Mouse (Mus musculus) macrophage (primary cell): Measurements from ENCODE around the gene Hnrnpl. TPM values are rescaled to one million over a fixed set of nuclear protein-coding genes. Genes with fewer than 3 reads are reported as not detected.

Experiments
- H3K27ac ChIP-seq: fragments of 350-480 bp; formaldehyde crosslinking; 2 replicates; pipeline ENCODE4 v1.9.0; 2021
- H3K36me3 ChIP-seq: fragments of 350-480 bp; formaldehyde crosslinking; 2 replicates; pipeline ENCODE4 v1.9.0; 2021; ENCODE audit errors: inconsistent target
- H3K4me3 ChIP-seq: fragments of 350-480 bp; formaldehyde crosslinking; 2 replicates; pipeline ENCODE4 v1.9.0; 2021; ENCODE audit errors: inconsistent target
- H3K79me2 ChIP-seq: fragments of 350-480 bp; formaldehyde crosslinking; 2 replicates; pipeline ENCODE4 v1.9.0; 2021; ENCODE audit errors: inconsistent target
- WGBS: methylation state at CpG from one replicate; pipeline ENCODE4 v1.1.7; 2026; ENCODE audit warnings: inconsistent platforms; ENCODE audit not compliant: missing documents; 5-methylcytosine and 5-hydroxymethylcytosine counted together
- polyA plus RNA-seq: library from polyadenylated mRNA; stranded (reverse); fragments of 250-400 nt; gene quantifications from 3 replicates; pipeline ENCODE4 v1.2.4, GENCODE M21; 2018; ENCODE audit warnings: inconsistent platforms

Hnrnpl gene
- polyA plus RNA-seq, 1 experiment from 2014 or later: 170 TPM

GRCm38 (mm10) chr7:28780067-28780658 is 28.2 kb upstream of the Hnrnpl start:
- 30% methylated on average over 6 of the region's 6 CpGs for WGBS
- peaks cover 57% of the 10 kb centered on the region for H3K36me3 ChIP-seq
- peaks cover 9% of the 10 kb centered on the region; the same call in 1 of the 2 replicates for H3K79me2 ChIP-seq
- H3K4me3 ChIP-seq: no peak overlapping the region
- peak overlapping the region; percentile 94 for H3K27ac ChIP-seq

- peak overlapping the region; percentile 94 for H3K27ac ChIP-seq
- no peak overlapping the region for H3K4me3 ChIP-seq
- H3K79me2 ChIP-seq: peaks cover 2% of the 10 kb centered on the region; the same call in 1 of the 2 replicates
- WGBS: 13% methylated on average over 7 of the region's 7 CpGs
- H3K36me3 ChIP-seq: peaks cover 56% of the 10 kb centered on the region
These were observed 27.5 kb upstream of the Hnrnpl start for GRCm38 (mm10) chr7:28780857-28781256.

GRCm38 (mm10) chr7:28781261-28781663 is 27.1 kb upstream of the Hnrnpl start:
- WGBS: 32% methylated on average over 8 of the region's 8 CpGs
- no peaks in the 10 kb centered on the region; the same call in 1 of the 2 replicates for H3K79me2 ChIP-seq
- H3K36me3 ChIP-seq: peaks cover 54% of the 10 kb centered on the region
- peak overlapping the region; percentile 94 for H3K27ac ChIP-seq
- no peak overlapping the region for H3K4me3 ChIP-seq

- Histone ChIP-seq H3K27ac (no peak overlapping the region), H3K4me3 (no peak overlapping the region), H3K36me3 (peaks cover 40% of the 10 kb centered on the region), H3K79me2 (no peaks in the 10 kb centered on the region)
- WGBS: 100% methylated on average over 3 of the region's 5 CpGs
These were observed 23.2 kb upstream of the Hnrnpl start for GRCm38 (mm10) chr7:28785161-28785560.

GRCm38 (mm10) chr7:28787884-28788283 is 20.5 kb upstream of the Hnrnpl start:
- peaks cover 35% of the 10 kb centered on the region for H3K36me3 ChIP-seq
- H3K4me3 ChIP-seq: no peak overlapping the region
- H3K27ac ChIP-seq: no peak overlapping the region
- H3K79me2 ChIP-seq: no peaks in the 10 kb centered on the region
- WGBS: 94% methylated on average over 9 of the region's 9 CpGs

GRCm38 (mm10) chr7:28788307-28789195 is 19.8 kb upstream of the Hnrnpl start, which contains the start of gene Rinl:
Gene Rinl, plus strand, starts transcription at chr7:28788969.
- H3K79me2 ChIP-seq: no peaks in the 10 kb centered on the region
- no peak within 1 kb of the TSS for H3K4me3 ChIP-seq
- WGBS: 20% methylated on average over 5 of the region's 5 CpGs
- H3K36me3 ChIP-seq: peaks cover 28% of the 10 kb centered on the region
- H3K27ac ChIP-seq: no peak within 1 kb of the TSS

GRCm38 (mm10) chr7:28789235-28789634 is 19.1 kb upstream of the Hnrnpl start:
- H3K36me3 ChIP-seq: peaks cover 21% of the 10 kb centered on the region
- H3K79me2 ChIP-seq: no peaks in the 10 kb centered on the region
- H3K27ac ChIP-seq: no peak overlapping the region
- WGBS: 86% methylated on average over 3 of the region's 3 CpGs
- no peak overlapping the region for H3K4me3 ChIP-seq

- Histone ChIP-seq H3K79me2 (no peaks in the 10 kb centered on the region), H3K4me3 (no peak overlapping the region), H3K27ac (no peak overlapping the region), H3K36me3 (peaks cover 13% of the 10 kb centered on the region; the same call in 1 of the 2 replicates)
- 88% methylated on average over 8 of the region's 8 CpGs for WGBS
These were observed 18.1 kb upstream of the Hnrnpl start for GRCm38 (mm10) chr7:28790066-28790806.

GRCm38 (mm10) chr7:28791706-28792105 is 16.6 kb upstream of the Hnrnpl start:
- Histone ChIP-seq H3K36me3 (peaks cover 2% of the 10 kb centered on the region; the same call in 1 of the 2 replicates), H3K4me3 (no peak overlapping the region), H3K27ac (no peak overlapping the region), H3K79me2 (no peaks in the 10 kb centered on the region)

- 73% methylated on average over 11 of the region's 14 CpGs for WGBS
- no peaks in the 10 kb centered on the region; the same call in 1 of the 2 replicates for H3K36me3 ChIP-seq
- H3K79me2 ChIP-seq: peaks cover 8% of the 10 kb centered on the region; the same call in 1 of the 2 replicates
- no peak overlapping the region for H3K4me3 ChIP-seq
- H3K27ac ChIP-seq: no peak overlapping the region
These were observed 15.8 kb upstream of the Hnrnpl start for GRCm38 (mm10) chr7:28792391-28793185.

GRCm38 (mm10) chr7:28793834-28794233 is 14.5 kb upstream of the Hnrnpl start:
- WGBS: 38% methylated on average over 2 of the region's 2 CpGs
- H3K79me2 ChIP-seq: peaks cover 12% of the 10 kb centered on the region; the same call in 1 of the 2 replicates
- peaks cover 11% of the 10 kb centered on the region; the same call in 1 of the 2 replicates for H3K36me3 ChIP-seq
- no peak overlapping the region for H3K4me3 ChIP-seq
- no peak overlapping the region for H3K27ac ChIP-seq

- WGBS: 90% methylated on average over 3 of the region's 3 CpGs
- Histone ChIP-seq H3K27ac (no peak overlapping the region), H3K79me2 (peaks cover 12% of the 10 kb centered on the region; the same call in 1 of the 2 replicates), H3K4me3 (no peak overlapping the region), H3K36me3 (peaks cover 15% of the 10 kb centered on the region; the same call in 1 of the 2 replicates)
These were observed 13.8 kb upstream of the Hnrnpl start for GRCm38 (mm10) chr7:28794496-28794895.

GRCm38 (mm10) chr7:28795832-28796231 is 12.5 kb upstream of the Hnrnpl start:
- 3% methylated on average over 15 of the region's 15 CpGs for WGBS
- H3K4me3 ChIP-seq: peak overlapping the region; percentile 86
- H3K79me2 ChIP-seq: peaks cover 12% of the 10 kb centered on the region; the same call in 1 of the 2 replicates
- peaks cover 15% of the 10 kb centered on the region; the same call in 1 of the 2 replicates for H3K36me3 ChIP-seq
- peak overlapping the region; percentile 93 for H3K27ac ChIP-seq
